Mouse (Mus musculus) kidney, postnatal 0 days (tissue): ENCODE measurements around the gene Faap20. TPM values are rescaled to one million over a fixed set of nuclear protein-coding genes. Genes with fewer than 3 reads are reported as not detected.

Experiments
- ATAC-seq: fragments of 200-750 bp; cut with Nextera tagmentation; replicated peaks from 2 replicates; pipeline ENCODE4 v1.8.0; 2017; ENCODE audit warnings: low read depth, moderate number of reproducible peaks, moderate TSS enrichment, moderate library complexity; ENCODE audit not compliant: low FRiP score
- DNase-seq: peaks from one replicate; pipeline ENCODE4 v3.0.0-alpha.2; 2016; ENCODE audit warnings: low spot score
- H3K27ac ChIP-seq: fragments of 300-500 bp; sonication (generic); 2 replicates; pipeline ENCODE4 v1.5.1; 2014; ENCODE audit warnings: mild to moderate bottlenecking
- H3K27me3 ChIP-seq: fragments of 300-500 bp; sonication (generic); 2 replicates; pipeline ENCODE4 v1.6.1; 2014; ENCODE audit warnings: low read length, mixed read lengths; ENCODE audit not compliant: insufficient read depth
- H3K36me3 ChIP-seq: fragments of 300-500 bp; sonication (generic); 2 replicates; pipeline ENCODE4 v1.6.1; 2014; ENCODE audit warnings: low read length, mixed read lengths; ENCODE audit not compliant: insufficient read depth
- H3K4me1 ChIP-seq: fragments of 300-500 bp; sonication (generic); replicated peaks from 2 replicates; pipeline ENCODE4 v1.6.1; 2014; ENCODE audit warnings: antibody characterized with exemption, low read length, mixed read lengths; ENCODE audit not compliant: insufficient read depth
- H3K4me2 ChIP-seq: fragments of 300-500 bp; sonication (generic); 2 replicates; pipeline ENCODE4 v1.6.1; 2014; ENCODE audit warnings: mild to moderate bottlenecking, low read length, moderate library complexity, mixed read lengths
- H3K4me3 ChIP-seq: fragments of 300-500 bp; sonication (generic); replicated peaks from 2 replicates; pipeline ENCODE4 v1.5.1; 2014; ENCODE audit warnings: low read depth, low read length
- H3K9ac ChIP-seq: fragments of 300-500 bp; sonication (generic); 2 replicates; pipeline ENCODE4 v1.6.1; 2014; ENCODE audit warnings: low read depth, low read length
- H3K9me3 ChIP-seq: fragments of 300-500 bp; sonication (generic); replicated peaks from 2 replicates; pipeline ENCODE4 v1.6.1; 2016; ENCODE audit warnings: low read length, inconsistent platforms, mixed read lengths
- CTCF ChIP-seq: IDR thresholded peaks from 2 replicates; pipeline ENCODE4 v1.5.1; 2016; ENCODE audit warnings: antibody characterized with exemption, low read depth, mild to moderate bottlenecking, moderate library complexity
- WGBS: fragments of 180-500 bp; shearing (Covaris S2); extraction: QIAGEN DNeasy Blood & Tissue Kit; methylation state at CpG from one replicate; pipeline ENCODE4 v1.1.7; 2014; 5-methylcytosine and 5-hydroxymethylcytosine counted together
- polyA plus RNA-seq: library from polyadenylated mRNA; unstranded; fragments of >200 nt; fragmentation: Nextera tagmentation; extraction: Ambion mirVana; gene quantifications from 2 replicates; pipeline ENCODE4 v1.2.1, GENCODE M21; 2015

Faap20 gene
- polyA plus RNA-seq, 1 experiment from 2014 or later, result 77.2 TPM

GRCm38 (mm10) chr4:155274451-155274850, 24.8 kb downstream of the Faap20 start:
- DNase-seq (no peak), ATAC-seq (no peak)
- Histone ChIP-seq H3K4me1 (no peaks in the 10 kb centered on the region), H3K4me2 (no peak overlapping the region), H3K4me3 (no peak overlapping the region), H3K27ac (no peak overlapping the region), H3K27me3 (no peaks in the 10 kb centered on the region), H3K9ac (no peak overlapping the region), H3K9me3 (no peaks in the 10 kb centered on the region), H3K36me3 (no peaks in the 10 kb centered on the region)
- WGBS, result 43% methylated on average over 5 of the region's 5 CpGs
- no peak for TF ChIP-seq CTCF

GRCm38 (mm10) chr4:155274851-155275250, 25.2 kb downstream of the Faap20 start:
- Histone ChIP-seq H3K4me3 (no peak overlapping the region), H3K4me1 (no peaks in the 10 kb centered on the region), H3K9me3 (no peaks in the 10 kb centered on the region), H3K4me2 (no peak overlapping the region), H3K27ac (no peak overlapping the region), H3K9ac (no peak overlapping the region), H3K27me3 (no peaks in the 10 kb centered on the region), H3K36me3 (no peaks in the 10 kb centered on the region)
- ATAC-seq, result no peak
- WGBS, result 40% methylated on average over 3 of the region's 3 CpGs
- DNase-seq, result no peak
- no peak for TF ChIP-seq CTCF

- Histone ChIP-seq H3K9me3 (no peaks in the 10 kb centered on the region), H3K36me3 (no peaks in the 10 kb centered on the region), H3K4me2 (no peak overlapping the region), H3K4me3 (no peak overlapping the region), H3K4me1 (peaks cover 27% of the 10 kb centered on the region), H3K27ac (no peak overlapping the region), H3K9ac (no peak overlapping the region), H3K27me3 (no peaks in the 10 kb centered on the region)
- DNase-seq (no peak), ATAC-seq (no peak)
- WGBS, result 80% methylated on average over 6 of the region's 6 CpGs
- no peak for TF ChIP-seq CTCF
Measured at GRCm38 (mm10) chr4:155277963-155278362, 28.4 kb downstream of the Faap20 start.

- Histone ChIP-seq H3K9me3 (no peaks in the 10 kb centered on the region), H3K27ac (no peak overlapping the region), H3K4me1 (peaks cover 34% of the 10 kb centered on the region), H3K36me3 (no peaks in the 10 kb centered on the region), H3K4me3 (no peak overlapping the region), H3K4me2 (no peak overlapping the region), H3K9ac (no peak overlapping the region), H3K27me3 (no peaks in the 10 kb centered on the region)
- 88% methylated on average over 8 of the region's 8 CpGs for WGBS
- peak; percentile 55 for TF ChIP-seq CTCF
- DNase-seq, result no peak
- no peak for ATAC-seq
Measured at GRCm38 (mm10) chr4:155279054-155279453, 29.5 kb downstream of the Faap20 start.

- no peaks in the 10 kb centered on the region for H3K27me3 ChIP-seq
- peaks cover 34% of the 10 kb centered on the region for H3K4me1 ChIP-seq
- no peaks in the 10 kb centered on the region for H3K36me3 ChIP-seq
- ATAC-seq, result peak; percentile 80
- H3K4me2 ChIP-seq, result 0 out of 2 replicates have a peak overlapping the region, but pooled peaks have one; percentile 5
- no peak overlapping the region for H3K9ac ChIP-seq
- 47% methylated on average over 16 of the region's 16 CpGs for WGBS
- no peak overlapping the region for H3K4me3 ChIP-seq
- peak overlapping the region; percentile 60; the same call in 1 of the 2 replicates for H3K27ac ChIP-seq
- peak; percentile 65 for DNase-seq
- no peaks in the 10 kb centered on the region for H3K9me3 ChIP-seq
- TF ChIP-seq CTCF, result no peak
Measured at GRCm38 (mm10) chr4:155279926-155280767, 30.5 kb downstream of the Faap20 start.

- Histone ChIP-seq H3K9me3 (no peaks in the 10 kb centered on the region), H3K36me3 (no peaks in the 10 kb centered on the region), H3K4me1 (peaks cover 34% of the 10 kb centered on the region), H3K27me3 (no peaks in the 10 kb centered on the region), H3K9ac (no peak overlapping the region), H3K27ac (peak overlapping the region; percentile 57), H3K4me3 (no peak overlapping the region), H3K4me2 (no peak overlapping the region)
- no peak for TF ChIP-seq CTCF
- no peak for DNase-seq
- ATAC-seq, result peak; percentile 68
- WGBS, result 56% methylated on average over 1 of the region's 1 CpGs
Measured at GRCm38 (mm10) chr4:155280768-155281121, 31.1 kb downstream of the Faap20 start.
